Mouse (Mus musculus) heart, adult 8-10 months (tissue): Measurements from ENCODE around the gene Psg28. TPM values are rescaled to one million over a fixed set of nuclear protein-coding genes. Genes with fewer than 3 reads are reported as not detected.
"Not testable (repeated sequence)": the region's sequence is repeated elsewhere in the genome, so short reads cannot be mapped to it uniquely, and the experiment has no call there.

Experiments
- DNase-seq: peaks from one replicate; pipeline ENCODE4 v3.0.0; 2022; ENCODE audit warnings: low spot score
- microRNA-seq: library from miRNA; unstranded; fragments of <30 nt; microRNA quantifications from one replicate; pipeline ENCODE4 v1.2.0, GENCODE M21; 2022
- total RNA-seq, 4 experiments: library from RNA; stranded (reverse); gene quantifications; 2 replicates each; pipeline ENCODE4 v1.2.4; 2022

Psg28 gene
- not detected for total RNA-seq

DNA sequence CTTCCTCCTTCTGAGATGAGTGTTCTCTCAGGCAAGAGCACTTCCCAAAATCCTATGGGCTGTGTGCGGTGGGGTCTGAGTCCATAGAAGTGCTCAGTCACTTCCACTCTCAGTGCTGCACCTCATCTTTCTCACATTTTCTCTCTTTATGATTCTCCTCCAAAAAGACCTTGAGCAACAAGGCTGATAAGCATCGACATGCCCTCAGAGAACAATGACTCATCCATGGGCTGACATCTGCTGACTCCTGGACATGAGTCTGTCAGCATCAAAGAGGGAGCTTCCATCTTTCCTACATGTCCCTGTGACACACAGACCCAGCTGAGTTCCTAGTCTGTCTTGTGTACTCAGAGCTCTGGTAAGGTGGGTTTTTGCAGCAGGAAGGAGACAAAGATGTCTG lies at the start of gene Psg28:
Psg28 (minus strand) TSS at position 101 of the 400 bp plus-strand sequence.
- not testable (repeated sequence) for DNase-seq

GRCm38 (mm10) chr7:18403407-18403806 lies 28.4 kb downstream of the Psg28 start:
- DNase-seq: no peak

DNA sequence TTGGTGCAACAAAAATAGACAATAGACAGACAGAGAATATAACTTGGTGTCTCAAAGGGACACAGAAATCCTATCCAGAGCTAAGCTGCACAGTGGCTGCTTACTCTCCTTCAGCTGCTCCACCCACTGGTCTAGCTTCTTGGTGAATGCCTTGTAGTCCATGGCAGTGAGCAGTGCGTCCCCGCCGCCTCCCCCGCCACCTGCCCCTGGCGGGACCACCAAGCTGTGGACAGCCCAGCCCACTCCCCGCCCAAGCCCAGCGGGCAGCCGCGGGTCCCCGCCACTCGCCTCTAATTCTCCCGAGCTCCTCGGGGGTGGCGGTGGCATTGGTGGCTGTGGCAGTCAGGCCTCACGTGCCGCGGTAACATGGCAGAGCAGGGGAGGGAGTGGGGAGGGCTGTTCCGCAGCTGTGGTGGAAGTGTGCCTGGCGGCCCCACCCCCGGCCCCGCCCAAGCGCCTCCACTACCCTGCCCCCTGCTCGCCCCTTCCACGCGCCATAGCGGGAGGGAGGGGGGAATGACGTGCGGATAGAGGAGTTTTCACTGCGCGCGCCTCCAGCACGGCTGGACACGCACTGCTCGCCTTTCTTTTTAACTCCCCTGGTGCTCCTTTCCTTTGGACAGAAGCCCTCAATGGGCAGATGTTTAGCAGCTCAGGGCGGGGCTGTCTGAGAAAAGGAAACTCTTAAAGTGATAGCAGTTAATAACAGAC lies 29.2 kb downstream of the Psg28 start:
- DNase-seq: no peak

DNA sequence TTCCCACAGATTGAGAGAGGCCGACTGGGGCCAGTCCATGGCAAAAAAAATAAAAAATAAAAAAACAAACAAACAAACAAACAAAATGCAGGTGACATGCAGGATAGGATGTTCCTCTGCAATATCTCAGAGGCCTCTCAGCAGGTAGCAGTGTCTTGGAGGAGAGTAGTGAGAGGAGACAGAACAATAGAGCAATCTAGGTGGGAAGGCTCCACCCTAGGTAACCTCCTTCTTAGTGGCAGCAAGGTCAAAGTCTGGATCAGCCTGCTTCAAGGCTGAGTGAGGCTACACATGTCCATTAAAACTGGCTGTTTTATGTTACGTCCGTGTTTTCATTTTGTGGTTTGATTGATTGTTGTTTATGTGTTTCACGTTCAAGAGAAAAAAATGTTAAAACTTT lies 40.4 kb downstream of the Psg28 start:
- not testable (repeated sequence) for DNase-seq

DNA sequence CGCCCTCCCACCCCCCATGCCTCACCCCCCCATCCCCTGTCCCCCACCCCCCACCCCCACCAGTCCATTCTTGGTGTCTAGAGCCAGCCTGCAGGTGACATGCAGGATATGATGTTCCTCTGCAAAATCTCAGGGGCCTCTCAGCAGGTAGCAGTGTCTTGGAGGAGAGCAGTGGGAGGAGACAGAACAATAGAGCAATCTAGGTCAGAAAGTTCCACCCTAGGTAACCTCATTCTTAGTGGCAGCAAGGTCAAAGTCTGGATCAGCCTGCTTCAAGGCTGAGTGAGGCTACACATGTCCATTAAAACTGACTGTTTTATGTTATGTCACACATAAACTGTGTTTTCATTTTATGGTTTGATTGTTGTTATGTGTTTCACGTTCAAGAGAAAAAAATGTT lies 53.5 kb downstream of the Psg28 start:
- DNase-seq: no peak

Small RNA genes lying within 50 kb of the gene (microRNA-seq; reads per million reads assigned to microRNA genes)
- not detected for gene Gm24715

Other genes starting within 250 kb of the Psg28 start
- gene Mill1, start 186.7 kb downstream of the Psg28 start, total RNA-seq: not detected
- not detected for gene Psg18, start 77.0 kb downstream of the Psg28 start, total RNA-seq
- gene Psg26, start 52.1 kb upstream of the Psg28 start, total RNA-seq: not detected
- gene Psg25, start 100.2 kb upstream of the Psg28 start, total RNA-seq: not detected
- not detected for gene Psg27, start 135.3 kb upstream of the Psg28 start, total RNA-seq
- not detected for gene Psg23, start 184.5 kb upstream of the Psg28 start, total RNA-seq
- gene Psg21, start 224.7 kb upstream of the Psg28 start, total RNA-seq: not detected